Mouse (Mus musculus) liver, postnatal 0 days (tissue): ENCODE results near the gene Klf8. TPM values are rescaled to one million over a fixed set of nuclear protein-coding genes. Genes with fewer than 3 reads are reported as not detected.
A peak's percentile ranks its signal among the peaks of the same experiment; 100 is the strongest.

Source experiments
- ATAC-seq: fragments of 200-750 bp; cut with Nextera tagmentation; 2 replicates; pipeline ENCODE4 v1.8.0; 2017; ENCODE audit warnings: mild to moderate bottlenecking, moderate library complexity
- DNase-seq: peaks from one replicate; pipeline ENCODE4 v3.0.0-alpha.2; 2016
- H3K27ac ChIP-seq: fragments of 300-500 bp; sonication (generic); 2 replicates; pipeline ENCODE4 v1.5.1; 2014; ENCODE audit warnings: antibody characterized with exemption, moderate library complexity, mild to moderate bottlenecking, low read depth
- H3K27me3 ChIP-seq: fragments of 300-500 bp; sonication (generic); 2 replicates; pipeline ENCODE4 v1.6.1; 2014; ENCODE audit warnings: low read length, control low read depth, mixed read lengths; ENCODE audit not compliant: insufficient read depth
- H3K36me3 ChIP-seq: fragments of 300-500 bp; sonication (generic); replicated peaks from 2 replicates; pipeline ENCODE4 v1.6.1; 2014; ENCODE audit warnings: mild to moderate bottlenecking, control low read depth, low read length, moderate library complexity, mixed read lengths; ENCODE audit not compliant: insufficient read depth
- H3K4me1 ChIP-seq: fragments of 300-500 bp; sonication (generic); 2 replicates; pipeline ENCODE4 v1.6.1; 2014; ENCODE audit warnings: antibody characterized with exemption, mild to moderate bottlenecking, control low read depth; ENCODE audit not compliant: insufficient read depth
- H3K4me2 ChIP-seq: fragments of 300-500 bp; sonication (generic); 2 replicates; pipeline ENCODE4 v1.6.1; 2014; ENCODE audit warnings: low read depth, mild to moderate bottlenecking, low read length, moderate library complexity, mixed read lengths
- H3K4me3 ChIP-seq: fragments of 300-500 bp; sonication (generic); 2 replicates; pipeline ENCODE4 v1.5.1; 2014; ENCODE audit warnings: low read depth, low read length
- H3K9ac ChIP-seq: fragments of 300-500 bp; sonication (generic); replicated peaks from 2 replicates; pipeline ENCODE4 v1.6.1; 2014; ENCODE audit warnings: mild to moderate bottlenecking, moderate library complexity
- H3K9me3 ChIP-seq: fragments of 300-500 bp; sonication (generic); 2 replicates; pipeline ENCODE4 v1.6.1; 2016; ENCODE audit warnings: mild to moderate bottlenecking, control low read depth, low read length, mixed read lengths
- CTCF ChIP-seq: sonication (generic); IDR thresholded peaks from 2 replicates; pipeline ENCODE4 v1.5.1; 2016; ENCODE audit warnings: antibody characterized with exemption, low read depth
- EP300 ChIP-seq: IDR thresholded peaks from 2 replicates; pipeline ENCODE4 v1.6.1; 2016; ENCODE audit warnings: antibody characterized with exemption, low read depth, mild to moderate bottlenecking
- WGBS: fragments of 180-500 bp; shearing (Covaris S2); extraction: QIAGEN DNeasy Blood & Tissue Kit; methylation state at CpG from one replicate; pipeline ENCODE4 v1.1.7; 2014; ENCODE audit not compliant: insufficient replicate concordance; 5-methylcytosine and 5-hydroxymethylcytosine counted together
- polyA plus RNA-seq: library from polyadenylated mRNA; unstranded; fragments of >200 nt; fragmentation: Nextera tagmentation; extraction: Ambion mirVana; gene quantifications from 2 replicates; pipeline ENCODE4 v1.2.1, GENCODE M21; 2015

Klf8 gene
- polyA plus RNA-seq, 1 experiment from 2014 or later, result 0.02 TPM

DNA sequence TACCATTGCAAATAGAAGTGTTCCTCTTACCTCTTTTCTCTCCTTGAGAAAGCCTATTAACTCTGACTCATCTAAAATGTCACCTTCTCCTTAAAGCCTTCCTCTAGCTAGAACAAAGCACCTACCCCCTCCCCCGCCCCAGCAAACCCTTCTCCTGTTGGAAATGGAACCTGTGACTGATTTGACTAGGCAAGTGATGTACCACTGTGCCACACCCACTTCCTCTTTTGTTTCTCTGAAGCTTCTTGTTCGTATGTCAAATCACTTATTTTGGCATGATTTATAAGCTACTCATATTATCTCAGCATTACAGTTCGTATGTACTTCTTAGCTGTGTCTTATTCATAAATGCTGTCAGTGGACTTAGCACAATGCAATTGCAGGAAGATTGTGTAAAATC, 144.5 kb downstream of the Klf8 start:
- TF ChIP-seq EP300 (no peak), CTCF (no peak)
- ATAC-seq (no peak), DNase-seq (no peak)
- H3K4me3 ChIP-seq, result no peak overlapping the region
- no peaks in the 10 kb centered on the region for H3K27me3 ChIP-seq
- H3K4me1 ChIP-seq, result no peaks in the 10 kb centered on the region
- H3K4me2 ChIP-seq, result no peak overlapping the region
- no peaks in the 10 kb centered on the region for H3K9me3 ChIP-seq
- no peak overlapping the region for H3K27ac ChIP-seq
- WGBS, result 50% methylated on average over 3 of the region's 3 CpGs
- no peak overlapping the region for H3K9ac ChIP-seq
- no peaks in the 10 kb centered on the region for H3K36me3 ChIP-seq

DNA sequence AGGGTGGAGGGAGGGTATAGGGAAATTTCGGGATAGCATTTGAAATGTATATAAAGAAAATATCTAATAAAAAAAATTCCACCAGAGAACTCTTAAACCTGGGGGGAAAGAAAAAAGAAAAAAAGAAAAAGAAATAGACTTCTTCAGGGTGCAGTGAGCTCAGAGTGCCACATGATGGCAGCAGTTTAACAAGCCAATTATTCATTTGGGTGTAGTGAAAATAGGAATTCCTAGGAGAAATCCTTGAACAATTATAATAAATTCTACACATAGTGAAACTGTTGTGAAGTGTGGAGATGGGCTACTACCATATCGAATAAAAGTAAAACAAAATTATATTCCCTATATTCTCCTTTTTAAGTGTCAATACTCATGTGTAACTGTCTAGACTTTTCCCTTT, 152.0 kb downstream of the Klf8 start:
- TF ChIP-seq EP300 (no peak), CTCF (peak; percentile 61)
- no peak overlapping the region for H3K4me2 ChIP-seq
- H3K9me3 ChIP-seq, result no peaks in the 10 kb centered on the region
- no peaks in the 10 kb centered on the region for H3K36me3 ChIP-seq
- no peak overlapping the region for H3K27ac ChIP-seq
- WGBS, result 27% methylated on average over 2 of the region's 2 CpGs
- no peaks in the 10 kb centered on the region for H3K27me3 ChIP-seq
- no peak overlapping the region for H3K4me3 ChIP-seq
- H3K4me1 ChIP-seq, result no peaks in the 10 kb centered on the region
- no peak overlapping the region for H3K9ac ChIP-seq
- no peak for ATAC-seq
- no peak for DNase-seq

GRCm38 (mm10) chrX:153417067-153417466, 179.8 kb downstream of the Klf8 start:
- no peaks in the 10 kb centered on the region for H3K9me3 ChIP-seq
- no peaks in the 10 kb centered on the region for H3K36me3 ChIP-seq
- no peak overlapping the region for H3K27ac ChIP-seq
- H3K27me3 ChIP-seq, result no peaks in the 10 kb centered on the region
- no peaks in the 10 kb centered on the region for H3K4me1 ChIP-seq
- no peak overlapping the region for H3K4me2 ChIP-seq
- DNase-seq (no peak), ATAC-seq (peak; percentile 72)
- H3K4me3 ChIP-seq, result no peak overlapping the region
- H3K9ac ChIP-seq, result no peak overlapping the region
- WGBS, result 52% methylated on average over 5 of the region's 5 CpGs
- no peak for TF ChIP-seq CTCF
- no peak for TF ChIP-seq EP300

DNA sequence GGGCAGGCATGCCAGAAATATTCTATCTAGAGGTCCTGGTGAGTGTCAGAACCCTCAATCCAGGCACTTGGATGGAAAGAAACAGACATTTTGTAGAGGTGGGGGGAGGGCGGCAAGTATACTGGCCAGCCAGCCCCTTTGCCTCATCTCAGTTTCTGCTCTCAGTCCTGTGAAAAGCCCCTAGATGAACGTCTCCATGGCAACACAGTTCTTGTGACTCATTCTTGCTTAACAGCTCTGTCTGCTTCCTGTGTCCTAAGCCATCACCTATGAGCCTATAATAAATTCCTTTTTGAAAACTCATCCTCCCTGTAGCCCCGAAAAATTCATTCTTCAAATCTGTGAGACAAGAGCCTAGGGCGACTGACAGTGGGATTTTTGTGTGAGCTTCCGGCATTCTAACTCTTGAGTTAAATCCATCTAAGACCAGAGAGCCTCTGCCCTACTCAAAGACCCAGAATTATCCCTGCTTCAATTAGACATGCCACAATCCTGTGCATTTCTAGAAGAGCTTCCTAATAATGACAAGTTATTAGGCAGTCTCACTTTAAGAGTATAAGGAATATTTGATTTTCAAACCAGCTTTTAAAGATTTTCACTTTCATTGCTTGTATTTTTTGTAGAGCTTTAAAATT, 196.5 kb downstream of the Klf8 start:
- no peaks in the 10 kb centered on the region; the same call in 1 of the 2 replicates for H3K27me3 ChIP-seq
- no peak overlapping the region for H3K4me2 ChIP-seq
- ATAC-seq (no peak), DNase-seq (no peak)
- no peak for TF ChIP-seq EP300
- no peak for TF ChIP-seq CTCF
- no peaks in the 10 kb centered on the region for H3K4me1 ChIP-seq
- H3K4me3 ChIP-seq, result no peak overlapping the region
- H3K9me3 ChIP-seq, result no peaks in the 10 kb centered on the region
- WGBS, result 46% methylated on average over 5 of the region's 5 CpGs
- H3K36me3 ChIP-seq, result no peaks in the 10 kb centered on the region
- no peak overlapping the region for H3K27ac ChIP-seq
- no peak overlapping the region for H3K9ac ChIP-seq

DNA sequence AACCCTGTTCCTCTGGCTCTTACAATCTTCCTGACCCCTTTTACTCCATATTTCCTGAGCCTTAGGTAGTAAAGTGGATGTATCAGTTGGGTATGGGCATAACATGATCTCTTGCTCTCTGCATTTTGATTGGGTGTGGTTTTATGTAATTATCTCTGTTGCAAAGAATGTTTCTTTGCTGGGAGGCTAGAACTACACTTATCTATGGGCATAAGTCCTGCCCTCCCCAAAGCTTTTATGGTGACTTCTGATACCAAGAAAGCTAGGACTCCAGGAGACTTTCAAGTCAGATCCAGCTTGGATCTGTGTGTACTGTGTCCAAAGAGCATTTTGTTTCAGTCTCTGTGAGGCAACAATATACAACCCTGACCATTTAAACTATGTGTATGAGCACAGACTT, 202.3 kb downstream of the Klf8 start:
- no peak for ATAC-seq

GRCm38 (mm10) chrX:153440018-153440417, 202.8 kb downstream of the Klf8 start:
- no peak for DNase-seq
- Histone ChIP-seq H3K4me1 (no peaks in the 10 kb centered on the region), H3K4me2 (no peak overlapping the region), H3K27ac (no peak overlapping the region), H3K36me3 (no peaks in the 10 kb centered on the region), H3K9me3 (no peaks in the 10 kb centered on the region), H3K4me3 (no peak overlapping the region), H3K27me3 (no peaks in the 10 kb centered on the region), H3K9ac (no peak overlapping the region)
- TF ChIP-seq EP300, result no peak
- TF ChIP-seq CTCF, result no peak
- ATAC-seq, result no peak
- WGBS, result 80% methylated on average over 3 of the region's 3 CpGs

More for the DNA sequence above, 202.3 kb downstream of the Klf8 start:
- Histone ChIP-seq H3K4me3 (no peak overlapping the region), H3K27me3 (no peaks in the 10 kb centered on the region), H3K36me3 (no peaks in the 10 kb centered on the region), H3K4me1 (no peaks in the 10 kb centered on the region), H3K4me2 (no peak overlapping the region), H3K9ac (no peak overlapping the region), H3K9me3 (no peaks in the 10 kb centered on the region), H3K27ac (no peak overlapping the region)
- no peak for TF ChIP-seq EP300
- TF ChIP-seq CTCF, result no peak
- DNase-seq, result no peak

Other genes starting within 250 kb of the Klf8 start
- gene Usp51, start 231.0 kb upstream of the Klf8 start, polyA plus RNA-seq, result 0.14 and 0.22 TPM in 2 replicates
- 8.3 and 10.4 TPM in 2 replicates for gene Mageh1, start 199.9 kb upstream of the Klf8 start, polyA plus RNA-seq
- not detected in 2 replicates for gene Foxr2, start 118.7 kb upstream of the Klf8 start, polyA plus RNA-seq
- gene Rragb, start 97.5 kb upstream of the Klf8 start, polyA plus RNA-seq, result 0.31 and 0.39 TPM in 2 replicates